Mouse (Mus musculus) Patski (cell line): ENCODE measurements around the gene Nos1. TPM values are rescaled to one million over a fixed set of nuclear protein-coding genes. Genes with fewer than 3 reads are reported as not detected.

ENCODE experiments used
- ATAC-seq: fragments of 100-300 bp; one replicate; pipeline ENCODE4 v1.8.0; 2021
- CTCF ChIA-PET: fragments of 350-600 bp; sonication (Branson Sonifier 250); formaldehyde crosslinking; loops from one replicate; lab custom pipeline; 2022; ENCODE audit warnings: inconsistent platforms; lab: Charles Lee
- POLR2A ChIA-PET: fragments of 350-600 bp; sonication (Branson Sonifier 250); formaldehyde crosslinking; loops from one replicate; lab custom pipeline; 2022; ENCODE audit warnings: antibody characterized with exemption, inconsistent platforms; lab: Charles Lee
- DNase-seq: peaks from one replicate; pipeline ENCODE4 v3.0.0-alpha.2; 2011; ENCODE audit warnings: low read depth, low spot score
- H3K27me3 ChIP-seq: fragments of 371-371 bp; one replicate; pipeline ENCODE4 v1.5.1; 2021
- CTCF ChIP-seq: fragments of 100-300 bp; IDR thresholded peaks from one replicate; pipeline ENCODE4 v1.5.1; 2021
- in situ Hi-C: fragments of 300-500 bp; cut with MboI; formaldehyde crosslinking; loops from 3 replicates; pipeline ENCODE4 v1.11.1; 2018; ENCODE audit warnings: low pct_unique_long_range_greater_than_20kb, mixed read lengths
- polyA plus RNA-seq: library from polyadenylated mRNA; unstranded; gene quantifications from one replicate; pipeline ENCODE4 v1.2.3, GENCODE M21; 2021

Gene Nos1
- polyA plus RNA-seq, 1 experiment from 2014 or later = 0.01 TPM

- TF ChIP-seq CTCF = no peak
- in situ Hi-C loops = no loop called here
- ATAC-seq (no peak), DNase-seq (no peak)
- H3K27me3 ChIP-seq = no peaks in the 10 kb centered on the region
- ChIA-PET POLR2A (interaction anchor here (0.8 kb wide), 1 partner anchor 18 kb away, joined by 3 read pairs; no protein-coding TSS in a partner anchor), CTCF (no interaction called here)
Observed at GRCm38 (mm10) chr5:117898055-117898806, 117.4 kb downstream of the Nos1 start.

- CTCF ChIA-PET = no interaction called here
Observed at GRCm38 (mm10) chr5:117899361-117899760, 118.5 kb downstream of the Nos1 start.

DNA sequence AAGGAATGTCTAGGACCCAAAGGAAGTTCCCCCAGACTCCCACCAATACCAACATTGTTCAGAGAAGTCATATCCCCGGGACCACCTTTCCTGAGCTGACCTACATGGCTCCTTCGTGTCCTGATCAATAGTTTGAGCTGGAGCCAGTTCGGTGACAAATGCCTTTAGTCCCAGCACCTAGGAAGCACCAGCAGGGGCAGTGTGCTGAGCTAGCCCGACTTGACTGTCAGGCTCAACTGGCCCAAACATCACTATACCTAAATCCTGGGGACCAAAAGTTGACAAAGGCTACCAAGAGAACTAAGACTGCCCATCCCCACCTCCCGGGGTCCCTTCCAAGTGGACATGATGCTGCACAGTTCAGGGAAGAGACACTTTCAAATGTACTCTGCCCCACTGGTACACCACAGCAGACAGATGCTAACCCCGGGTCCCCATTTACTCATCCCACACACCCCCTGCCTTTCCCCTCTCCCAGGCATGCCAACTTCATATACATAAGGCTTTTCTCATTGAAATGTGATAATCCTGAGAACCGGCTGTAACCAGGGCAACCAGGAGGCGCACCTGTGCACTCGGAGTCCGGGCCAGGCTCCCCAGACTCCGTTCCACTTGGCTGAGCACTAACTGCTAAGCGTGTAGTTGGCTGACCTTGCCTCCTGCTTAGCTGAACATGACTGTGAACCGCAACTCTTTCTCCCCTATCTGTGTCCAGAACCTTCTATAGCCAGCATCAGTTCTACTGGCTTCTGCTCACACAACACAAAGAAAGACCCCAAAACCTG, 120.3 kb downstream of the Nos1 start:
- no peak for TF ChIP-seq CTCF
- in situ Hi-C loops = no loop called here
- ATAC-seq (no peak), DNase-seq (no peak)
- ChIA-PET POLR2A (no interaction called here), CTCF (no interaction called here)
- H3K27me3 ChIP-seq = peaks cover 9% of the 10 kb centered on the region

More at GRCm38 (mm10) chr5:117899361-117899760, 118.5 kb downstream of the Nos1 start:
- no peaks in the 10 kb centered on the region for H3K27me3 ChIP-seq
- no peak for DNase-seq
- no peak for ATAC-seq
- no peak for TF ChIP-seq CTCF
- in situ Hi-C loops = no loop called here
- POLR2A ChIA-PET = no interaction called here

DNA sequence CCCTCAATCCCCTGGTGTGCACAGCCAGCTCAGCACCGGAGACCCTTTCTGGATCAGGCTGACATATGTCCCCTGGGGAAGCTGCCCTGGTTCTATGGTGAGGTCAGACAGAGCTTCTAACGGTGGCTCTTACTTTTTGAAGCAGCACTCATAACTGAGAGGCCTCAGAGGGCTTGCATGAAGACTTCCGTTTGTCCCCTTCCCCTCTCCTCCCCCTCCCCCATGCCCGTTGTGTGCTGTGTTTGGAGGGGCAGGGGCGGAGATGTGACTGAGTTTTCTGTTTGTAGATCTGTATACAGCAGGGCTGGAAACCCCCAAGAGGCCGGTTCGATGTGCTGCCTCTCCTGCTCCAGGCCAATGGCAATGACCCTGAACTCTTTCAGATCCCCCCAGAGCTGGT, 122.7 kb downstream of the Nos1 start:
- no peak for ATAC-seq
- in situ Hi-C loops = no loop called here
- DNase-seq = no peak
- CTCF ChIA-PET = interaction anchor here (1.0 to 1.2 kb wide), 2 partner anchors 30 to 43 kb away, joined by 3 read pairs; no protein-coding TSS in a partner anchor
- no peak for TF ChIP-seq CTCF
- POLR2A ChIA-PET = no interaction called here
- peaks cover 21% of the 10 kb centered on the region for H3K27me3 ChIP-seq

GRCm38 (mm10) chr5:117905728-117906127, 124.9 kb downstream of the Nos1 start:
- in situ Hi-C loops = no loop called here
- ATAC-seq = no peak
- H3K27me3 ChIP-seq = peaks cover 21% of the 10 kb centered on the region
- no peak for TF ChIP-seq CTCF
- CTCF ChIA-PET = no interaction called here
- POLR2A ChIA-PET = no interaction called here
- no peak for DNase-seq

- H3K27me3 ChIP-seq = peaks cover 21% of the 10 kb centered on the region
- TF ChIP-seq CTCF = no peak
- no peak for DNase-seq
- ATAC-seq = no peak
- ChIA-PET CTCF (no interaction called here), POLR2A (no interaction called here)
- in situ Hi-C loops = no loop called here
Observed at GRCm38 (mm10) chr5:117909524-117909923, 128.7 kb downstream of the Nos1 start.

DNA sequence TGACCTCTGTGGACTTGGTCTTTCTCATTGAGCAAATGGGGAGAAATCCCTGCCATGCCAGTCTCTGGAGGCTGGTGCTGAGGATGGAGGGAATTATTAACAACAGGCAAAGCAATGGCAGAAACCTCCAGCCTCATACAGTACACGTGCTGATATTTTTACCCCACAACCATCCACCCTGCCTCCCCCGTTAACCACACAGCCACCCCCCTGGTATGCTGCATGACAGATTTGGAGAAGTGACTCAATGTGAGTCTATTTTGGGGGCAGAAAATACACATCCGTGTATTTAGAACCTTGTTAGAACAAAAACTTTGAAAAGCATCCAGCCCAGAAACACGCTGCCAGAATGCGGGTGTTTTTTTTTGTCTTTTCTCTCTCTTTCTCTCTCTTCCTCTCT, 135.5 kb downstream of the Nos1 start:
- TF ChIP-seq CTCF = no peak
- ATAC-seq (no peak), DNase-seq (no peak)
- no peaks in the 10 kb centered on the region for H3K27me3 ChIP-seq
- ChIA-PET POLR2A (no interaction called here), CTCF (no interaction called here)
- in situ Hi-C loops = no loop called here

- no peak for TF ChIP-seq CTCF
Observed at GRCm38 (mm10) chr5:117916906-117917305, 136.1 kb downstream of the Nos1 start.

DNA sequence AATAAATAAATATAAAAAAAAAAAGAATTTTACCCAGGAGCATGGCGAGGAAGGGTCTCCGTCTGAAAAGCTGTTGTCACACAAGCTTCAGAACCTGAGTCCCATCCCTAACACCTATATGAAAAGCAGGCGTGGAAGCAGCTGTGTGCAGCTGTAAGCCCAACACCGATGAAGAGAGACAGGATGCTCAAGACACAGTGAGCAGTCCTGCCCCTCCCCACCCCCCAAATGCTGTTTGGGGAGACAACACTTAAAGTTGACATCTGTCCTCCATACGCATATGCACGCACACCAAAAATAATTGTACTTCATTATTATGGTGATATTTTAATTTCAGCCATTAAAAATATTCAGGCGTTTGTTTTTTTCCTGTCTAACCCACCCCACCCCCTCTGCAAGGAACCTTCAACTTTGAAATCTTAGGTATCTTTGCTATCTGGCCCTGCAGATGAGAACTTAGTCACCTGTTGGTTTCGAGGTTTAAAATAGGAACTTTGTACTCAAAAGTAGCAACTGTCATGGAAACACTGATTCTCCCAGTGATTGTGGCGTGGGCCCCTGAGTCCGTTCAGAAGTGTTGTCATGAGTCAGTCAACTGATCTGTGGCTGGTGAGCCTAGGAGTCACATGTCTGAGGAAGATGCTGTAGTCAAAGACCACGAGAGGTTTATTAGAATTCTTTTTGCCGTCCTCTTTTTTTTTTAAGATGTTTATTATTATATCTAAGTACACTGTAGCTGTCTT, 141.1 kb downstream of the Nos1 start:
- ChIA-PET POLR2A (no interaction called here), CTCF (no interaction called here)
- DNase-seq (no peak), ATAC-seq (no peak)
- in situ Hi-C loops = no loop called here
- peaks cover 25% of the 10 kb centered on the region for H3K27me3 ChIP-seq
- no peak for TF ChIP-seq CTCF

More at GRCm38 (mm10) chr5:117916906-117917305, 136.1 kb downstream of the Nos1 start:
- ATAC-seq (no peak), DNase-seq (no peak)
- in situ Hi-C loops = no loop called here
- no peaks in the 10 kb centered on the region for H3K27me3 ChIP-seq
- ChIA-PET POLR2A (no interaction called here), CTCF (no interaction called here)

DNA sequence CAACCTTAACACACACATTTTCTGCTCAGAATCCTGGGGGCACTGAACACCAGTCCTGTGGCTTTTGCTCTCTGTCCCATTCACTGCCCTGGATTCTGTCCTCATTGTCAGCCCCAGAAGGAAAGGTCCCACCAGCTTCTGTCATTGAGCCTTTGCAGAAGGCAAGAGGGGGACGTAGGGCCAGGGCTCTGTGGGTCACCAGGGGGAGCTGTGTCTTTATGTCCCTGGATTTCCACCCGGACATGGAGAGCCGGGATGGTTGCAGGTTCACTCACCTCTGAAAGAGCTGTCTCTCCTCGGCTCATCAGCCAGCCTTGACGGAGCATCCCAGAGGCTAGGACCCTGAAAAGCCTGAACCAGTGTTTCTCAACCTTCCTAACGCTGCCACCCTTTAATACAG, 142.9 kb downstream of the Nos1 start:
- peaks cover 30% of the 10 kb centered on the region for H3K27me3 ChIP-seq
- ATAC-seq (no peak), DNase-seq (no peak)
- in situ Hi-C loops = no loop called here
- POLR2A ChIA-PET = no interaction called here
- TF ChIP-seq CTCF = no peak
- CTCF ChIA-PET = no interaction called here
